Mouse (Mus musculus) ES-CJ7 (cell line): ENCODE measurements around the gene Cbx4.
"Not testable (repeated sequence)": the region's sequence is repeated elsewhere in the genome, so short reads cannot be mapped to it uniquely, and the experiment has no call there.

ENCODE experiments used
- DNase-seq: peaks from one replicate; pipeline ENCODE4 v3.0.0; 2011; ENCODE audit warnings: low read depth, low spot score

Gene Cbx4

GRCm38 (mm10) chr11:119111345-119111744 lies 25.3 kb upstream of the Cbx4 start:
- DNase-seq = peak; percentile 60

- DNase-seq = no peak
Observed at GRCm38 (mm10) chr11:119109415-119110071, 23.5 kb upstream of the Cbx4 start.

GRCm38 (mm10) chr11:119108573-119109263 lies 22.7 kb upstream of the Cbx4 start:
- DNase-seq = no peak

GRCm38 (mm10) chr11:119106289-119106688 lies 20.3 kb upstream of the Cbx4 start:
- DNase-seq = no peak

- no peak for DNase-seq
Observed at GRCm38 (mm10) chr11:119105748-119106147, 19.7 kb upstream of the Cbx4 start.

GRCm38 (mm10) chr11:119105071-119105609 lies 19.1 kb upstream of the Cbx4 start:
- no peak for DNase-seq

- no peak for DNase-seq
Observed at GRCm38 (mm10) chr11:119103991-119104390, 18.0 kb upstream of the Cbx4 start.

GRCm38 (mm10) chr11:119100355-119100754 lies 14.3 kb upstream of the Cbx4 start:
- not testable (repeated sequence) for DNase-seq

GRCm38 (mm10) chr11:119098202-119098601 lies 12.2 kb upstream of the Cbx4 start:
- DNase-seq = no peak

GRCm38 (mm10) chr11:119095441-119095840 lies 9.4 kb upstream of the Cbx4 start:
- DNase-seq = no peak

- DNase-seq = no peak
Observed at GRCm38 (mm10) chr11:119093322-119093721, 7.3 kb upstream of the Cbx4 start.

- no peak for DNase-seq
Observed at GRCm38 (mm10) chr11:119092286-119092685, 6.3 kb upstream of the Cbx4 start.

GRCm38 (mm10) chr11:119091598-119091991 lies 5.6 kb upstream of the Cbx4 start:
- DNase-seq = peak; percentile 80

- DNase-seq = peak; percentile 58
Observed at GRCm38 (mm10) chr11:119090961-119091597, 5.1 kb upstream of the Cbx4 start.

GRCm38 (mm10) chr11:119090076-119090960 lies 4.3 kb upstream of the Cbx4 start:
- no peak for DNase-seq

GRCm38 (mm10) chr11:119089235-119090075 lies 3.4 kb upstream of the Cbx4 start:
- peak; percentile 28 for DNase-seq

- peak; percentile 52 for DNase-seq
Observed at GRCm38 (mm10) chr11:119088391-119089234, 2.6 kb upstream of the Cbx4 start.

- DNase-seq = peak; percentile 55
Observed at GRCm38 (mm10) chr11:119087301-119088082, 1.5 kb upstream of the Cbx4 start.
